ENCODE assay signal across 8 mouse cellular contexts in the genomic region with DNA sequence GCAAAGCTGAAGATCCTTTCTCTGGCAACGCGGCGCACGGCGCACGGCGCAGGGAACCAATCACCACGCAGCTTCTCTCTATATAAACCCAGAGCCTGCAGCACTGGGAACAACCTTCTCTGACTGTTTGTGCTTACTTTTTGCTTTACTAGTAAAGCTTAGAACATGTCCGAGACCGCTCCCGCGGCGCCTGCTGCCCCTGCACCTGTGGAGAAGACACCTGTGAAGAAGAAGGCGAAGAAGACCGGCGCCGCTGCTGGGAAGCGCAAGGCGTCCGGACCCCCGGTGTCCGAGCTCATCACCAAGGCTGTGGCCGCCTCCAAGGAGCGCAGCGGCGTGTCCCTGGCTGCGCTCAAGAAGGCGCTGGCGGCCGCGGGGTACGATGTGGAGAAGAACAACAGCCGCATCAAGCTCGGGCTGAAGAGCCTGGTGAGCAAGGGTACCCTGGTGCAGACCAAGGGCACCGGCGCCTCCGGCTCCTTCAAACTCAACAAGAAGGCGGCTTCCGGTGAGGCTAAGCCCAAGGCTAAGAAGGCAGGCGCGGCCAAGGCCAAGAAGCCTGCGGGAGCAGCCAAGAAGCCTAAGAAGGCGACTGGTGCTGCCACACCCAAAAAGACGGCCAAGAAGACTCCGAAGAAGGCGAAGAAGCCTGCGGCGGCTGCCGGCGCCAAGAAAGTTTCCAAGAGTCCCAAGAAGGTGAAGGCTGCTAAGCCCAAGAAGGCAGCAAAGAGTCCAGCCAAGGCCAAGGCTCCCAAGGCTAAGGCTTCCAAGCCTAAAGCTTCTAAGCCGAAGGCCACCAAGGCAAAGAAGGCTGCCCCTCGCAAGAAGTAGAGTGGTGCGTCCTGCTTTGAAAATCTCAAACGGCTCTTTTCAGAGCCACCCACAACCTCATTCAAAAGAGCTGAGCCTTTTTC. TPM values are rescaled to one million over a fixed set of nuclear protein-coding genes. Genes with fewer than 3 reads are reported as not detected.
DNase-seq lines count a peak whose midpoint lies in the region; ATAC-seq lines count a peak whose summit lies in the region.

No protein-coding gene starts in this region.

- under 1% methylated on average over 54 of the region's 54 CpGs for WGBS in embryonic facial prominence, embryonic 15.5 days
- under 1% methylated on average over 54 of the region's 54 CpGs for WGBS in heart, embryonic 12.5 days
- WGBS in liver, embryonic 15.5 days (ENCODE audit: insufficient replicate concordance), result under 1% methylated on average over 54 of the region's 54 CpGs
- under 1% methylated on average over 51 of the region's 54 CpGs for WGBS in stomach, embryonic 16.5 days

- ATAC-seq in embryonic facial prominence, embryonic 15.5 days (ENCODE audit: insufficient number of reproducible peaks, low FRiP score, low TSS enrichment, low read depth), result peak; percentile 89
- ATAC-seq in heart, embryonic 12.5 days (ENCODE audit: insufficient number of reproducible peaks, low FRiP score), result peak; percentile 86
- ATAC-seq in liver, embryonic 15.5 days (ENCODE audit: insufficient read depth), result peak; percentile 72
- ATAC-seq in stomach, embryonic 16.5 days (ENCODE audit: insufficient read depth, low FRiP score), result peak; percentile 90

- peaks cover 27% of the 10 kb centered on the region for H3K4me1 ChIP-seq in embryonic facial prominence, embryonic 15.5 days
- H3K4me1 ChIP-seq in heart, embryonic 12.5 days (replicated peaks), result peaks cover 9% of the 10 kb centered on the region
- peaks cover 44% of the 10 kb centered on the region for H3K4me1 ChIP-seq in liver, embryonic 15.5 days (replicated peaks)
- peaks cover 4% of the 10 kb centered on the region; the same call in 1 of the 2 replicates for H3K4me1 ChIP-seq in stomach, embryonic 16.5 days (ENCODE audit: control insufficient read depth, insufficient read depth, low read length)

- H3K9me3 ChIP-seq in embryonic facial prominence, embryonic 15.5 days (replicated peaks), result no peaks in the 10 kb centered on the region
- no peaks in the 10 kb centered on the region for H3K9me3 ChIP-seq in heart, embryonic 12.5 days (replicated peaks)
- H3K9me3 ChIP-seq in liver, embryonic 15.5 days (replicated peaks), result no peaks in the 10 kb centered on the region
- H3K9me3 ChIP-seq in stomach, embryonic 16.5 days (replicated peaks; ENCODE audit: control insufficient read depth, low read length), result no peaks in the 10 kb centered on the region

- peak; percentile 75 to 77 for DNase-seq in B cell, adult 2 months
- peak; percentile 80 to 81 for DNase-seq in adrenal gland, postnatal 36 days
- DNase-seq in kidney, postnatal 10 days, result peak; percentile 83
- DNase-seq in neural tube, embryonic 10.5 days (ENCODE audit: extremely low spot score, low spot score), result peak; percentile 87

- no peaks in the 10 kb centered on the region for H3K27me3 ChIP-seq in embryonic facial prominence, embryonic 15.5 days
- no peaks in the 10 kb centered on the region for H3K27me3 ChIP-seq in heart, embryonic 12.5 days (replicated peaks)
- no peaks in the 10 kb centered on the region for H3K27me3 ChIP-seq in liver, embryonic 15.5 days
- no peaks in the 10 kb centered on the region for H3K27me3 ChIP-seq in stomach, embryonic 16.5 days (ENCODE audit: control insufficient read depth, insufficient read depth, low read length)

- H3K4me3 ChIP-seq in embryonic facial prominence, embryonic 15.5 days (replicated peaks), result peak overlapping the region; percentile 55
- peak overlapping the region; percentile 71 for H3K4me3 ChIP-seq in heart, embryonic 12.5 days
- peak overlapping the region; percentile 61 for H3K4me3 ChIP-seq in liver, embryonic 15.5 days (replicated peaks)
- H3K4me3 ChIP-seq in stomach, embryonic 16.5 days (replicated peaks; ENCODE audit: low read length), result peak overlapping the region; percentile 67

- no peaks in the 10 kb centered on the region for H3K36me3 ChIP-seq in embryonic facial prominence, embryonic 15.5 days
- H3K36me3 ChIP-seq in heart, embryonic 12.5 days, result no peaks in the 10 kb centered on the region
- H3K36me3 ChIP-seq in liver, embryonic 15.5 days (replicated peaks), result no peaks in the 10 kb centered on the region
- no peaks in the 10 kb centered on the region for H3K36me3 ChIP-seq in stomach, embryonic 16.5 days (ENCODE audit: control insufficient read depth, insufficient read depth, low read length)

- peak overlapping the region; percentile 58 for H3K9ac ChIP-seq in embryonic facial prominence, embryonic 15.5 days
- H3K9ac ChIP-seq in heart, embryonic 12.5 days, result peak overlapping the region; percentile 98
- H3K9ac ChIP-seq in liver, embryonic 15.5 days, result peak overlapping the region; percentile 72
- peak overlapping the region; percentile 85 for H3K9ac ChIP-seq in stomach, embryonic 16.5 days (ENCODE audit: low read length)

- H3K4me2 ChIP-seq in embryonic facial prominence, embryonic 15.5 days (replicated peaks), result peak overlapping the region; percentile 93
- H3K4me2 ChIP-seq in heart, embryonic 12.5 days, result peak overlapping the region; percentile 100
- peak overlapping the region; percentile 71 for H3K4me2 ChIP-seq in liver, embryonic 15.5 days
- H3K4me2 ChIP-seq in stomach, embryonic 16.5 days (ENCODE audit: low read depth, low read length), result peak overlapping the region; percentile 94

- H3K27ac ChIP-seq in embryonic facial prominence, embryonic 15.5 days (replicated peaks), result peak overlapping the region; percentile 98
- peak overlapping the region; percentile 99 for H3K27ac ChIP-seq in heart, embryonic 12.5 days (ENCODE audit: poor library complexity, severe bottlenecking)
- peak overlapping the region; percentile 97 for H3K27ac ChIP-seq in liver, embryonic 15.5 days (replicated peaks)
- H3K27ac ChIP-seq in stomach, embryonic 16.5 days (ENCODE audit: low read length), result peak overlapping the region; percentile 98

RNA-seq across cellular contexts. Expression of a gene that starts 2.1 kb away (rescaled TPM):
- 1 to 10 TPM; 4.5 to 4.9 TPM for total RNA-seq in adrenal gland, postnatal 36 days (2021)
- polyA plus RNA-seq in embryonic facial prominence, embryonic 15.5 days (2015; fragmentation: Nextera tagmentation; extraction: Ambion mirVana), result 0.44 and 0.55 TPM in 2 replicates
- polyA plus RNA-seq in heart, embryonic 12.5 days (2016; fragmentation: Nextera tagmentation; extraction: Ambion mirVana), result 0.21 and 0.26 TPM in 2 replicates
- 1.1 TPM in 2 replicates for polyA plus RNA-seq in liver, embryonic 15.5 days (2015; fragmentation: Nextera tagmentation; extraction: Ambion mirVana)
- polyA plus RNA-seq in stomach, embryonic 16.5 days (2015; fragmentation: Nextera tagmentation; extraction: Ambion mirVana), result 0.67 and 0.93 TPM in 2 replicates

RNA-seq across cellular contexts. Expression of a gene that starts 3.7 kb away (rescaled TPM):
- 100 to 1,000 TPM; 112 to 118 TPM for total RNA-seq in adrenal gland, postnatal 36 days (2021)
- 1.1 and 1.7 TPM in 2 replicates for polyA plus RNA-seq in embryonic facial prominence, embryonic 15.5 days (2015; fragmentation: Nextera tagmentation; extraction: Ambion mirVana)
- 0.95 TPM in 1 of 2 replicates, not detected in the other for polyA plus RNA-seq in heart, embryonic 12.5 days (2016; fragmentation: Nextera tagmentation; extraction: Ambion mirVana)
- polyA plus RNA-seq in liver, embryonic 15.5 days (2015; fragmentation: Nextera tagmentation; extraction: Ambion mirVana), result 1.4 and 2.5 TPM in 2 replicates
- polyA plus RNA-seq in stomach, embryonic 16.5 days (2015; fragmentation: Nextera tagmentation; extraction: Ambion mirVana), result 1.6 TPM in 1 of 2 replicates, not detected in the other

RNA-seq across cellular contexts. Expression of a gene that starts 7.0 kb away (rescaled TPM):
- 10 to 100 TPM; 56.1 to 72.9 TPM for total RNA-seq in adrenal gland, postnatal 36 days (2021)
- 3.7 and 4.4 TPM in 2 replicates for polyA plus RNA-seq in embryonic facial prominence, embryonic 15.5 days (2015; fragmentation: Nextera tagmentation; extraction: Ambion mirVana)
- polyA plus RNA-seq in heart, embryonic 12.5 days (2016; fragmentation: Nextera tagmentation; extraction: Ambion mirVana), result 1.7 and 2.1 TPM in 2 replicates
- polyA plus RNA-seq in liver, embryonic 15.5 days (2015; fragmentation: Nextera tagmentation; extraction: Ambion mirVana), result 2.7 and 4.4 TPM in 2 replicates
- polyA plus RNA-seq in stomach, embryonic 16.5 days (2015; fragmentation: Nextera tagmentation; extraction: Ambion mirVana), result 2.8 and 3.6 TPM in 2 replicates

RNA-seq across cellular contexts. Expression of a gene that starts 11.3 kb away (rescaled TPM):
- total RNA-seq in adrenal gland, postnatal 36 days (2021), result 10 to 100 TPM; 23.4 to 24.4 TPM
- 0.25 and 0.37 TPM in 2 replicates for polyA plus RNA-seq in embryonic facial prominence, embryonic 15.5 days (2015; fragmentation: Nextera tagmentation; extraction: Ambion mirVana)
- 0.32 and 0.36 TPM in 2 replicates for polyA plus RNA-seq in heart, embryonic 12.5 days (2016; fragmentation: Nextera tagmentation; extraction: Ambion mirVana)
- 0.99 and 1.4 TPM in 2 replicates for polyA plus RNA-seq in liver, embryonic 15.5 days (2015; fragmentation: Nextera tagmentation; extraction: Ambion mirVana)
- 0.81 and 0.90 TPM in 2 replicates for polyA plus RNA-seq in stomach, embryonic 16.5 days (2015; fragmentation: Nextera tagmentation; extraction: Ambion mirVana)

RNA-seq across cellular contexts. Expression of a gene that starts 12.0 kb away (rescaled TPM):
- 1 to 10 TPM; 4.2 to 4.7 TPM for total RNA-seq in adrenal gland, postnatal 36 days (2021)
- 1.0 and 1.1 TPM in 2 replicates for polyA plus RNA-seq in embryonic facial prominence, embryonic 15.5 days (2015; fragmentation: Nextera tagmentation; extraction: Ambion mirVana)
- 0.26 and 0.28 TPM in 2 replicates for polyA plus RNA-seq in heart, embryonic 12.5 days (2016; fragmentation: Nextera tagmentation; extraction: Ambion mirVana)
- 1.5 and 1.6 TPM in 2 replicates for polyA plus RNA-seq in liver, embryonic 15.5 days (2015; fragmentation: Nextera tagmentation; extraction: Ambion mirVana)
- polyA plus RNA-seq in stomach, embryonic 16.5 days (2015; fragmentation: Nextera tagmentation; extraction: Ambion mirVana), result 1.1 and 1.4 TPM in 2 replicates

Comparison
In these comparisons a context has a peak if more than half of its experiments do, and no peak if none do; other contexts are left out.
1. Peak in every context shown above with its lines: DNase-seq, ATAC-seq, H3K4me3 ChIP-seq and H3K27ac ChIP-seq.